Mouse (Mus musculus): ENCODE data around the gene Rasgrp2. TPM values are rescaled to one million over a fixed set of nuclear protein-coding genes. Genes with fewer than 3 reads are reported as not detected.

The Rasgrp2 gene
- polyA plus RNA-seq, 1 experiment from 2014 or later, result 34.8 TPM

GRCm38 (mm10) chr19:6449841-6450240 lies 50.7 kb downstream of the Rasgrp2 start:
- 55% methylated on average over 7 of the region's 7 CpGs for WGBS
- no peak for ATAC-seq (ENCODE audit: insufficient read depth)
- DNase-seq, result no peak
- no peaks in the 10 kb centered on the region for H3K9me3 ChIP-seq (ENCODE audit: low read depth, low read length)
- H3K27me3 ChIP-seq (ENCODE audit: insufficient read depth, low read length), result peaks cover 4% of the 10 kb centered on the region; the same call in 1 of the 2 replicates
- H3K4me1 ChIP-seq (ENCODE audit: insufficient read depth), result peaks cover 5% of the 10 kb centered on the region; the same call in 1 of the 2 replicates
- no peak for TF ChIP-seq CTCF (IDR thresholded peaks at IDR 0.05; ENCODE audit: low read depth)
- H3K9ac ChIP-seq, result no peak overlapping the region
- H3K4me3 ChIP-seq (ENCODE audit: low read depth, low read length), result no peak overlapping the region
- no peak overlapping the region for H3K27ac ChIP-seq (ENCODE audit: low read depth)
- H3K36me3 ChIP-seq (ENCODE audit: insufficient read depth), result no peaks in the 10 kb centered on the region
- H3K4me2 ChIP-seq, result no peak overlapping the region

GRCm38 (mm10) chr19:6452030-6452494 lies 52.9 kb downstream of the Rasgrp2 start:
- 18% methylated on average over 6 of the region's 6 CpGs for WGBS
- H3K4me1 ChIP-seq (ENCODE audit: insufficient read depth), result peaks cover 5% of the 10 kb centered on the region; the same call in 1 of the 2 replicates
- DNase-seq, result peak; percentile 91
- peak; percentile 82 for ATAC-seq (ENCODE audit: insufficient read depth)
- no peaks in the 10 kb centered on the region for H3K27me3 ChIP-seq (ENCODE audit: insufficient read depth, low read length)
- no peaks in the 10 kb centered on the region for H3K36me3 ChIP-seq (ENCODE audit: insufficient read depth)
- peak; percentile 85 for TF ChIP-seq CTCF (IDR thresholded peaks at IDR 0.05; ENCODE audit: low read depth)
- 0 out of 2 replicates have a peak overlapping the region, but pooled peaks have one; percentile 10 for H3K4me2 ChIP-seq
- no peaks in the 10 kb centered on the region for H3K9me3 ChIP-seq (ENCODE audit: low read depth, low read length)
- no peak overlapping the region for H3K27ac ChIP-seq (ENCODE audit: low read depth)
- no peak overlapping the region for H3K9ac ChIP-seq
- no peak overlapping the region for H3K4me3 ChIP-seq (ENCODE audit: low read depth, low read length)

GRCm38 (mm10) chr19:6452672-6453310 lies 53.7 kb downstream of the Rasgrp2 start:
- WGBS, result 46% methylated on average over 9 of the region's 9 CpGs
- H3K27me3 ChIP-seq (ENCODE audit: insufficient read depth, low read length), result no peaks in the 10 kb centered on the region
- peaks cover 5% of the 10 kb centered on the region; the same call in 1 of the 2 replicates for H3K4me1 ChIP-seq (ENCODE audit: insufficient read depth)
- ATAC-seq (ENCODE audit: insufficient read depth), result no peak
- H3K4me3 ChIP-seq (ENCODE audit: low read depth, low read length), result no peak overlapping the region
- H3K27ac ChIP-seq (ENCODE audit: low read depth), result no peak overlapping the region
- no peaks in the 10 kb centered on the region for H3K9me3 ChIP-seq (ENCODE audit: low read depth, low read length)
- no peak for TF ChIP-seq CTCF (IDR thresholded peaks at IDR 0.05; ENCODE audit: low read depth)
- no peaks in the 10 kb centered on the region for H3K36me3 ChIP-seq (ENCODE audit: insufficient read depth)
- DNase-seq, result no peak
- no peak overlapping the region for H3K9ac ChIP-seq
- no peak overlapping the region for H3K4me2 ChIP-seq

- WGBS, result 79% methylated on average over 8 of the region's 8 CpGs
- Histone ChIP-seq H3K4me3 (ENCODE audit: low read depth, low read length) (no peak overlapping the region), H3K27me3 (ENCODE audit: insufficient read depth, low read length) (no peaks in the 10 kb centered on the region), H3K27ac (ENCODE audit: low read depth) (no peak overlapping the region), H3K4me2 (no peak overlapping the region), H3K4me1 (ENCODE audit: insufficient read depth) (peaks cover 5% of the 10 kb centered on the region; the same call in 1 of the 2 replicates), H3K36me3 (ENCODE audit: insufficient read depth) (no peaks in the 10 kb centered on the region), H3K9me3 (ENCODE audit: low read depth, low read length) (no peaks in the 10 kb centered on the region), H3K9ac (no peak overlapping the region)
- DNase-seq, result no peak
- no peak for ATAC-seq (ENCODE audit: insufficient read depth)
- TF ChIP-seq CTCF (IDR thresholded peaks at IDR 0.05; ENCODE audit: low read depth), result no peak
Observed at GRCm38 (mm10) chr19:6453349-6453748, 54.2 kb downstream of the Rasgrp2 start.

- DNase-seq (no peak), ATAC-seq (ENCODE audit: insufficient read depth) (no peak)
- H3K4me2 ChIP-seq, result no peak overlapping the region
- no peak overlapping the region for H3K4me3 ChIP-seq (ENCODE audit: low read depth, low read length)
- no peaks in the 10 kb centered on the region for H3K9me3 ChIP-seq (ENCODE audit: low read depth, low read length)
- H3K4me1 ChIP-seq (ENCODE audit: insufficient read depth), result peaks cover 5% of the 10 kb centered on the region; the same call in 1 of the 2 replicates
- WGBS, result 70% methylated on average over 10 of the region's 10 CpGs
- H3K27ac ChIP-seq (ENCODE audit: low read depth), result no peak overlapping the region
- H3K27me3 ChIP-seq (ENCODE audit: insufficient read depth, low read length), result no peaks in the 10 kb centered on the region
- H3K36me3 ChIP-seq (ENCODE audit: insufficient read depth), result no peaks in the 10 kb centered on the region
- no peak overlapping the region for H3K9ac ChIP-seq
- TF ChIP-seq CTCF (IDR thresholded peaks at IDR 0.05; ENCODE audit: low read depth), result no peak
Observed at GRCm38 (mm10) chr19:6454041-6454720, 55.0 kb downstream of the Rasgrp2 start.

GRCm38 (mm10) chr19:6459504-6459903 lies 60.4 kb downstream of the Rasgrp2 start:
- H3K4me2 ChIP-seq, result no peak overlapping the region
- DNase-seq, result no peak
- WGBS, result 70% methylated on average over 6 of the region's 6 CpGs
- ATAC-seq (ENCODE audit: insufficient read depth), result no peak
- no peak for TF ChIP-seq CTCF (IDR thresholded peaks at IDR 0.05; ENCODE audit: low read depth)
- H3K27ac ChIP-seq (ENCODE audit: low read depth), result no peak overlapping the region
- H3K36me3 ChIP-seq (ENCODE audit: insufficient read depth), result no peaks in the 10 kb centered on the region
- H3K27me3 ChIP-seq (ENCODE audit: insufficient read depth, low read length), result no peaks in the 10 kb centered on the region
- H3K9me3 ChIP-seq (ENCODE audit: low read depth, low read length), result no peaks in the 10 kb centered on the region
- no peak overlapping the region for H3K9ac ChIP-seq
- H3K4me3 ChIP-seq (ENCODE audit: low read depth, low read length), result no peak overlapping the region
- no peaks in the 10 kb centered on the region for H3K4me1 ChIP-seq (ENCODE audit: insufficient read depth)

GRCm38 (mm10) chr19:6462841-6463240 lies 63.7 kb downstream of the Rasgrp2 start:
- no peak for TF ChIP-seq CTCF (IDR thresholded peaks at IDR 0.05; ENCODE audit: low read depth)
- H3K9ac ChIP-seq, result no peak overlapping the region
- no peak for ATAC-seq (ENCODE audit: insufficient read depth)
- no peak for DNase-seq
- H3K4me1 ChIP-seq (ENCODE audit: insufficient read depth), result no peaks in the 10 kb centered on the region
- no peaks in the 10 kb centered on the region for H3K36me3 ChIP-seq (ENCODE audit: insufficient read depth)
- H3K9me3 ChIP-seq (ENCODE audit: low read depth, low read length), result no peaks in the 10 kb centered on the region
- H3K4me3 ChIP-seq (ENCODE audit: low read depth, low read length), result no peak overlapping the region
- 37% methylated on average over 6 of the region's 6 CpGs for WGBS
- H3K27me3 ChIP-seq (ENCODE audit: insufficient read depth, low read length), result no peaks in the 10 kb centered on the region
- H3K27ac ChIP-seq (ENCODE audit: low read depth), result no peak overlapping the region
- no peak overlapping the region for H3K4me2 ChIP-seq

All from lung, embryonic 14.5 days (tissue).